Mouse (Mus musculus) ovary, adult 18-20 months (tissue): ENCODE results near the gene Gm11595.
"Not testable (repeated sequence)": the region's sequence is repeated elsewhere in the genome, so short reads cannot be mapped to it uniquely, and the experiment has no call there.

Source experiments
- DNase-seq: peaks from one replicate; pipeline ENCODE4 v3.0.0; 2022; ENCODE audit warnings: low spot score, mixed read lengths

Gm11595 gene

DNA sequence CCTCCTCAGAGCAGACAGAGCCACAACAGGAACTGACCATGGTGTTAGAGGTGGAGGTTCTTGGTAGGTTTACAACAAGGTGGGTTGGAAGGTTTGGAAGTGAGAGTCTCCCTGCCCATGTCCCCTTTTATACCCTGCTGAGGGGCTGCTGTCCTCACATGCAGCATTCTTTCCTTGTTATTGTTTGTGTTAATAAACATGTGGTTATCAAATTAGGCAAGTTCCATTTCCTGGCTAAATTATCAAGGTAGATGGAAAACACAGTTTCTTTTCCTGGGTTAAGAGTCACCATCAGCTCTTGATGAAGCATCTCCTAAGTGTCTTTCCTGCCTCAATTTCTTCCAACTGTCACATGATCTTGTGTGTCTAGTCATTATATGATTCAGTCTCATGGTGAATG lies at the start of gene Gm11595:
Gm11595 (minus strand) TSS at position 101 of the 400 bp plus-strand sequence.
- DNase-seq = not testable (repeated sequence)

- not testable (repeated sequence) for DNase-seq
These were observed 42.9 kb upstream of the Gm11595 start, which contains the start of gene Gm11564 for GRCm38 (mm10) chr11:99815566-99815965. Gm11564 (minus strand) TSS chr11:99815666.

DNA sequence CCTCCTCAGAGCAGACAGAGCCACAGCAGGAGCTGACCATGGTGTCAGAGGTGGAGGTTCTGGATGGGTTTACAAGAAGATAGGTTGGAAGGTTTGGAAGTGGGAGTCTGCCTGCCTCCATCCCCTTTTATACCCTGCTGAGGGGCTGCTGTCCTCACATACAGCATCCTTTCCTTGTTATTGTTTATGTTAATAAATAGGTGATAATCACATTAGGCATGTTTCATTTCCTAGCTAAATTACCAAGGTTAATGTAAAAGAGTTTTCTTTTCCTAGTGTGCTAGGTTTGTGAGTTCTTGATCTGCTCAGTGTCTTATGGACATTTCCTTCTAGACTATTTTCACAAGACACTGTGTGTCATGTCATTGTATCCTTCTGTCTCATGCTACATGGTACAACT lies 37.1 kb upstream of the Gm11595 start, which contains the start of gene Krtap4-13:
Krtap4-13 (minus strand) TSS at position 101 of the 400 bp plus-strand sequence.
- DNase-seq = not testable (repeated sequence)

DNA sequence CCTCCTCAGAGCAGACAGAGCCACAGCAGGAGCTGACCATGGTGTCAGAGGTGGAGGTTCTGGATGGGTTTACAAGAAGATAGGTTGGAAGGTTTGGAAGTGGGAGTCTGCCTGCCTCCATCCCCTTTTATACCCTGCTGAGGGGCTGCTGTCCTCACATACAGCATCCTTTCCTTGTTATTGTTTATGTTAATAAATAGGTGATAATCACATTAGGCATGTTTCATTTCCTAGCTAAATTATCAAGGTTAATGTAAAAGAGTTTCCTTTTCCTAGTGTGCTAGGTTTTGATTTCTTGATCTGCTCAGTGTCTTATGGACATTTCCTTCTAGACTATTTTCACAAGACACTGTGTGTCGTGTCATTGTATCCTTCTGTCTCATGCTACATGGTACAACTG lies 31.6 kb upstream of the Gm11595 start, which contains the start of gene Gm11554:
Gm11554 (minus strand) TSS at position 101 of the 400 bp plus-strand sequence.
- not testable (repeated sequence) for DNase-seq

- DNase-seq = not testable (repeated sequence)
These were observed 26.1 kb upstream of the Gm11595 start, which contains the start of gene Gm11569 for GRCm38 (mm10) chr11:99798832-99799231. Gm11569 (minus strand) TSS chr11:99798932.

DNA sequence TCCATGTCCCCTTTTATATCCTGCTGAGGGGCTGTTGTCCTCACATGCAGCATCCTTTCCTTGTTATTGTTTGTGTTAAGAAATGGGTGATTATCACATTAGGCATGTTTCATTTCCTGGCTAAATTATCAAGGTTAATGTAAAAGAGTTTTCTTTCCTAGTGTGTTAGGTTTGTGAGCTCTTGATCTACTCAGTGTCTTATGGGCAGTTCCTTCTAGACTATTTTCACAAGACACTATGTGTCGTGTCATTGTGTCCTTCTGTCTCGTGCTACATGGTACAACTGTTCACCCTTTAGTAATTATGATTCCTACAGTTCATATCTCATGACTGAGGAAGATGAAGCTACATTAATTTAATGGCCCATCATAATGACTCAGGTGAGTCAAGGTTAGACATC lies 20.7 kb upstream of the Gm11595 start, which contains the start of gene Gm11596:
Gm11596 (minus strand) TSS at position 101 of the 400 bp plus-strand sequence.
- DNase-seq = no peak

DNA sequence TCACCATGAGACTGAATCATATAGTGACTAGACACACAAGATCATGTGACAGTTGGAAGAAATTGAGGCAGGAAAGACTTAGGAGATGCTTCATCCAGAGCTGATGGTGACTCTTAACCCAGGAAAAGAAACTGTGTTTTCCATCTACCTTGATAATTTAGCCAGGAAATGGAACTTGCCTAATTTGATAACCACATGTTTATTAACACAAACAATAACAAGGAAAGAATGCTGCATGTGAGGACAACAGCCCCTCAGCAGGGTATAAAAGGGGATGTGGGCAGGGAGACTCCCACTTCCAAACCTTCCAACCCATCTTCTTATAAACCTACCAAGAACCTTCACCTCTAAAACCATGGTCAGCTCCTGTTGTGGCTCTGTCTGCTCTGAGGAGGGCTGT lies 12.2 kb upstream of the Gm11595 start, which contains the start of gene Krtap4-9:
Krtap4-9 (plus strand) TSS at position 301 of the 400 bp plus-strand sequence.
- not testable (repeated sequence) for DNase-seq

DNA sequence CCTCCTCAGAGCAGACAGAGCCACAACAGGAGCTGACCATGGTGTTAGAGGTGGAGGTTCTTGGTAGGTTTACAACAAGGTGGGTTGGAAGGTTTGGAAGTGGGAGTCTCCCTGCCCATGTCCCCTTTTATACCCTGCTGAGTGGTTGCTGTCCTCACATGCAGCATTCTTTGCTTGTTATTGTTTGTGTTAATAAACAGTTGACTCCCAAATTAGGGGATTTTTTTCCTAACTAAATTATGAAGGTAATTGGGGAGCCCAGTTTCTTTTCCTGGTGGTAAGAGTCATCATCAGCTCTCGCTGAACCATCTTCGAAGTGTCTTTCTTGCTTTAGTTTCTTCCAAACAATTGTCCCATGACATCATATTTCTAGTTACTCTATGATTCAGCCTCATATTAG lies 7.9 kb upstream of the Gm11595 start, which contains the start of gene Krtap4-8:
Krtap4-8 (minus strand) TSS at position 101 of the 400 bp plus-strand sequence.
- DNase-seq = no peak

- DNase-seq = no peak
These were observed 5.7 kb upstream of the Gm11595 start for GRCm38 (mm10) chr11:99778401-99778800.

- no peak for DNase-seq
These were observed 4.3 kb downstream of the Gm11595 start for GRCm38 (mm10) chr11:99768410-99768809.

DNA sequence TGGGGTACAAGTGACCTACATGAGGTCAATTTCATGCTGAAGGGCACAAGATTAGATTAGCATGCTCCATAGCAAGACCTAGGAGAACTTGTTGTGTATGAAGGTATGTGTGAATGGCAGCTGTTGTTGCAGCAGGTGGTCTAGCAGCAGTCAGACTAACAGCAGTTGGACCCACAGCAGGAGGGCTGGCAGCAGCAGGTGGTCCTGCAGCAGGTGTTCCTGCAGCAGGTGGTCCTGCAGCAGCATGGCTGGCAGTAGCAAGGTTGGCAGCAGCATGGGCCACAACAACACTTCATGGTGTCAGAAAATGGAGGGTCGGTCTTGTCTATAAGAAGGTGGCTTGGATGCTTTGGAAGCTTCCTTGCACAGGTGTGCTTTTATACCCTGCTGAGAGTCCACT lies 13.8 kb downstream of the Gm11595 start:
- no peak for DNase-seq

GRCm38 (mm10) chr11:99743985-99744384 lies 28.7 kb downstream of the Gm11595 start:
- DNase-seq = no peak

GRCm38 (mm10) chr11:99734190-99734589 lies 38.5 kb downstream of the Gm11595 start, which contains the start of gene Gm14180:
Gm14180 (minus strand) TSS chr11:99734290.
- no peak for DNase-seq

- DNase-seq = no peak
These were observed 48.7 kb downstream of the Gm11595 start for GRCm38 (mm10) chr11:99724061-99724460.
